Mouse (Mus musculus) liver, adult 2 months (tissue): ENCODE results near the gene Hoxa3. TPM values are rescaled to one million over a fixed set of nuclear protein-coding genes. Genes with fewer than 3 reads are reported as not detected.
A peak's percentile ranks its signal among the peaks of the same experiment; 100 is the strongest.

Source experiments
- DNase-seq: peaks from one replicate; pipeline ENCODE4 v3.0.0-alpha.2; 2011; ENCODE audit warnings: low read depth, low spot score; ENCODE audit errors: extremely low read depth
- H3K27ac ChIP-seq: fragments of 200-500 bp; replicated peaks from 2 replicates; pipeline ENCODE4 v1.5.1; 2012; ENCODE audit warnings: low read depth, mild to moderate bottlenecking, control low read depth, inconsistent platforms, low read length; ENCODE audit not compliant: insufficient read depth
- H3K27me3 ChIP-seq: fragments of 200-500 bp; 2 replicates; pipeline ENCODE4 v1.6.1; 2012; ENCODE audit warnings: mild to moderate bottlenecking, moderate library complexity, low read length, inconsistent platforms; ENCODE audit not compliant: control insufficient read depth, insufficient read depth
- H3K36me3 ChIP-seq: fragments of 200-500 bp; 2 replicates; pipeline ENCODE4 v1.6.1; 2012; ENCODE audit warnings: low read length, inconsistent platforms; ENCODE audit not compliant: control insufficient read depth, insufficient read depth
- H3K4me1 ChIP-seq: fragments of 200-500 bp; 2 replicates; pipeline ENCODE4 v1.6.1; 2011; ENCODE audit warnings: low read length; ENCODE audit not compliant: control insufficient read depth, insufficient read depth
- H3K4me3 ChIP-seq: fragments of 200-500 bp; 2 replicates; pipeline ENCODE4 v1.5.1; 2011; ENCODE audit warnings: low read depth, mild to moderate bottlenecking, control low read depth, low read length, moderate library complexity; ENCODE audit not compliant: insufficient read depth
- H3K79me2 ChIP-seq: fragments of 200-500 bp; 2 replicates; pipeline ENCODE4 v1.6.1; 2012; ENCODE audit warnings: inconsistent platforms, mild to moderate bottlenecking, low read length, moderate library complexity; ENCODE audit not compliant: control insufficient read depth, insufficient read depth
- H3K9ac ChIP-seq: fragments of 200-500 bp; 2 replicates; pipeline ENCODE4 v1.6.1; 2012; ENCODE audit warnings: low read depth, mild to moderate bottlenecking, control low read depth, inconsistent platforms, low read length
- CTCF ChIP-seq: fragments of 200-500 bp; IDR thresholded peaks from 2 replicates; pipeline ENCODE4 v1.5.1; 2011; ENCODE audit warnings: low read depth, low read length, control low read depth
- POLR2A ChIP-seq: fragments of 200-500 bp; IDR thresholded peaks from 2 replicates; pipeline ENCODE4 v1.6.1; 2011; ENCODE audit warnings: low read length, control low read depth; ENCODE audit not compliant: insufficient read depth; ENCODE audit errors: extremely low read depth
- WGBS: fragments of 180-500 bp; shearing (Covaris S2); methylation state at CpG from one replicate; pipeline ENCODE4 v1.1.7; 2018; 5-methylcytosine and 5-hydroxymethylcytosine counted together
- polyA plus RNA-seq: library from polyadenylated mRNA; depleted of rRNA; stranded (reverse); fragments of >200 nt; gene quantifications from 2 replicates; pipeline ENCODE4 v1.2.3, GENCODE M21; 2012
- total RNA-seq: library from RNA; depleted of rRNA; stranded (reverse); fragments of >200 nt; gene quantifications from 2 replicates; pipeline ENCODE4 v1.2.3, GENCODE M21; 2014

Hoxa3 gene
- total and polyA plus RNA-seq, 2 experiments, result 0.09 to 0.20 TPM

GRCm38 (mm10) chr6:52205221-52205620, 7.9 kb downstream of the Hoxa3 start:
- Histone ChIP-seq H3K79me2 (no peaks in the 10 kb centered on the region), H3K4me3 (no peak overlapping the region), H3K27me3 (peaks cover 36% of the 10 kb centered on the region), H3K9ac (no peak overlapping the region), H3K27ac (no peak overlapping the region), H3K36me3 (no peaks in the 10 kb centered on the region), H3K4me1 (no peaks in the 10 kb centered on the region; the same call in 1 of the 2 replicates)
- no peak for TF ChIP-seq POLR2A
- no peak for TF ChIP-seq CTCF
- 25% methylated on average over 14 of the region's 14 CpGs for WGBS
- no peak for DNase-seq

GRCm38 (mm10) chr6:52204050-52204752, 8.9 kb downstream of the Hoxa3 start, which contains the start of gene Hoxa5:
Hoxa5 (minus strand) TSS chr6:52204587.
- Histone ChIP-seq H3K9ac (peak within 1 kb of the TSS; percentile 74), H3K36me3 (no peaks in the 10 kb centered on the region), H3K27ac (peak within 1 kb of the TSS; percentile 26), H3K4me1 (no peaks in the 10 kb centered on the region; the same call in 1 of the 2 replicates), H3K27me3 (peaks cover 36% of the 10 kb centered on the region), H3K79me2 (no peaks in the 10 kb centered on the region), H3K4me3 (peak within 1 kb of the TSS; percentile 60)
- 4% methylated on average over 65 of the region's 65 CpGs for WGBS
- DNase-seq, result peak; percentile 43
- TF ChIP-seq POLR2A (no peak), CTCF (peak; percentile 82)

- no peak for TF ChIP-seq POLR2A
- TF ChIP-seq CTCF, result no peak
- no peaks in the 10 kb centered on the region for H3K36me3 ChIP-seq
- H3K79me2 ChIP-seq, result no peaks in the 10 kb centered on the region
- H3K4me1 ChIP-seq, result no peaks in the 10 kb centered on the region; the same call in 1 of the 2 replicates
- 4% methylated on average over 35 of the region's 46 CpGs for WGBS
- peaks cover 32% of the 10 kb centered on the region for H3K27me3 ChIP-seq
- H3K27ac ChIP-seq, result peak overlapping the region; percentile 26
- DNase-seq, result no peak
- H3K4me3 ChIP-seq, result peak overlapping the region; percentile 60
- H3K9ac ChIP-seq, result peak overlapping the region; percentile 74
Measured at GRCm38 (mm10) chr6:52203371-52204049, 9.6 kb downstream of the Hoxa3 start.

GRCm38 (mm10) chr6:52203121-52203370, 10.1 kb downstream of the Hoxa3 start:
- Histone ChIP-seq H3K36me3 (no peaks in the 10 kb centered on the region), H3K79me2 (no peaks in the 10 kb centered on the region), H3K4me1 (no peaks in the 10 kb centered on the region; the same call in 1 of the 2 replicates), H3K9ac (peak overlapping the region; percentile 74), H3K4me3 (peak overlapping the region; percentile 60), H3K27me3 (peaks cover 28% of the 10 kb centered on the region), H3K27ac (peak overlapping the region; percentile 26)
- WGBS, result 8% methylated on average over 10 of the region's 10 CpGs
- DNase-seq, result no peak
- TF ChIP-seq POLR2A (no peak), CTCF (no peak)

GRCm38 (mm10) chr6:52202362-52203120, 10.6 kb downstream of the Hoxa3 start:
- peaks cover 27% of the 10 kb centered on the region; the same call in 1 of the 2 replicates for H3K27me3 ChIP-seq
- H3K27ac ChIP-seq, result peak overlapping the region; percentile 26
- no peaks in the 10 kb centered on the region for H3K79me2 ChIP-seq
- no peaks in the 10 kb centered on the region for H3K36me3 ChIP-seq
- no peak for TF ChIP-seq CTCF
- no peak for TF ChIP-seq POLR2A
- no peak for DNase-seq
- H3K4me3 ChIP-seq, result peak overlapping the region; percentile 60; the same call in 1 of the 2 replicates
- WGBS, result 19% methylated on average over 22 of the region's 22 CpGs
- H3K9ac ChIP-seq, result peak overlapping the region; percentile 18
- H3K4me1 ChIP-seq, result no peaks in the 10 kb centered on the region; the same call in 1 of the 2 replicates
